Mouse (Mus musculus): ENCODE data around the gene Ccser1.

Gene Ccser1

GRCm38 (mm10) chr6:61179949-61180755 is at the start of gene Ccser1:
TSS of gene Ccser1 (plus strand) at chr6:61180324.
- peak; percentile 81 for DNase-seq (ENCODE audit: inconsistent ontology term)

DNA sequence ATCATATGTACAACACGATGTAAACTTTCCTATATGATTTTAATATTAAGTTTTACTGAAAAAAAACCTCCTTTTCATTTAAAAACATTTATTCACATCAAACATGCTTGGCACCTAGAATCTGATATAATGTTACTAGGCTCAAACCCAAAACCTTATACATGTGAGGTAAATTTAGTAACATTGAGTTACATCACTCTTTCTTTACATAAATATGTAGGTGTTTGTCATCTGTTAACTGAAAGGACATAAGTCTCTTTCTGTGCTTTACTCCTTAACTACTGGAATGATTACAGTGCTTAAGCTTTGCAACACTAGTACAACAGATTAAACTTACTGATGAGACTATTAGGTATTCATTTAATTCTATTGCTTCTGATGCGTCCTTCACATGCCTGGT is 43.7 kb upstream of the Ccser1 start:
- DNase-seq (ENCODE audit: inconsistent ontology term): no peak

DNA sequence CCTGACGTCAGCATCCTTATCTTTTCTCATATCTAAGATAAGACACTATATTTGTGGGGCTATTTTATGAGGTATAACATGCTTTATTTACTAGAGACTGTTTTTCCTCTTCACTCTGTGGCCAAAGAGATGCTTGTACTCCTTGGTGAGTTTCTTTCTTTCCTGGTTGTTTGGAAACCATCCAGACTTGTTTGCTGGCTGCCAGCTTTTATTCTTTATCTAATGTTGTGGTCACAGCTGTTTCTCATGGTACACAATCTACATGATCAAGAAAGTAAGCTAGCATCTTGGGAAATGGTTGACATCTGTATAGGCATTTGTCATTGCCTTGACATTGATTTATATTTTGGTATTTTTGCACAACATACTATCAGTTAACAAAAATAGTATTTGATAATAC is 37.1 kb upstream of the Ccser1 start:
- DNase-seq (ENCODE audit: inconsistent ontology term): no peak

- DNase-seq (ENCODE audit: inconsistent ontology term): no peak
Measured at GRCm38 (mm10) chr6:61152924-61153323, 27.2 kb upstream of the Ccser1 start.

GRCm38 (mm10) chr6:61154654-61155053 is 25.5 kb upstream of the Ccser1 start:
- no peak for DNase-seq (ENCODE audit: inconsistent ontology term)

GRCm38 (mm10) chr6:61155059-61155629 is 25.0 kb upstream of the Ccser1 start:
- no peak for DNase-seq (ENCODE audit: inconsistent ontology term)

DNA sequence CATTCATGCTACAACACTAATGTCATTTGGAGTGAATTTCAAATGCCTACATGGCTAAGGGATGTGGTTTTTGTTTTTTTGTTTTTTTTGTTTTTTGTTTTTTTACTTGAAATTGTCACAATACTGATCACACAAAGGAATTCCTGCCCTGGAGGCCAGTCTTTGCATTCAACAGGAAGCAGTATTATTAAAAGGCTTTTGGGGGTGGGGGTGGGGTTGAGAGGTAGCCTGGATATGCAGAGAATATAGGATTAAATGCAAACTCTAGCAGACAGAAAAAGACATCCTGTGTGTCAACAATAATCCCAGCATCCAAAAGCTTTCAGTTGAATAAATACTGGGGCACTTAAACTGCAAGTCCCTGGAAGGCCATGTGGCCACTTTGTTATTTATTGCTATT is 24.4 kb upstream of the Ccser1 start:
- DNase-seq (ENCODE audit: inconsistent ontology term): no peak

- no peak for DNase-seq (ENCODE audit: inconsistent ontology term)
Measured at GRCm38 (mm10) chr6:61162117-61162516, 18.0 kb upstream of the Ccser1 start.

DNA sequence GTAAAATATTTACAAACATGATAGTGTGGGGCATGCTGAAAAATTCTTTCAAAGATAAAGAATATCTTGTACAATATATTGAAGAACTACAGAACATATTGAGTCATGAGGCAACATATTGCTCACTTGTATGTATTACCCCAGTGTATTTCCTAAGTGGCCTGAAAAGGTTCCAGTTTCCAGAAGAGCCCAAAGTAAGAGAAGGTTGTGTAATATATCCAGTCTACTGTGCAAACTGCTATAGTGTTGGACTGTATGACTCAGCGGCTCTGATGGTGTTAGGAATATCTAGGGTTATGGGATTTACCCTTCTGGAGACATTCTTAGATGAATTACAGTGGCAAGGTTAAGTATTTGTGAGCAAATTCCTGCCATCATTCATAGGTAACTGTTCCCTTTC is 13.2 kb upstream of the Ccser1 start:
- DNase-seq (ENCODE audit: inconsistent ontology term): no peak

- DNase-seq (ENCODE audit: inconsistent ontology term): no peak
Measured at GRCm38 (mm10) chr6:61176126-61176525, 4.0 kb upstream of the Ccser1 start.

- no peak for DNase-seq (ENCODE audit: inconsistent ontology term)
Measured at GRCm38 (mm10) chr6:61177476-61177875, 2.6 kb upstream of the Ccser1 start.

DNA sequence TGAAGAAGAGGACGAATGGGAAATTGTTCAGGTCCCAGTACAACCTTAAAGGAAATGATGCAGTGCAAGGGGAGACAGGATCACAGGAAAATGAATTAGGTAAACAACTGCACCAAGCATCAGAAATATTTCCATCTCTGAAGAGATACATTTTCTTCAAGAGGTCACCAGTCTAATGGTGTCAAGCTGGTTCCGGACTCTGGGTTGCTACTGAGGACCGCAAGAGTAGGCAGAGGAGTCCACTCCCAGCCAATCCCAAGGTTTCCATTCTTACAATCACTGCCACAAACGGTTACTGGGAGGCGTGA is 529 bp upstream of the Ccser1 start:
- DNase-seq (ENCODE audit: inconsistent ontology term): no peak

- no peak for DNase-seq (ENCODE audit: inconsistent ontology term)
Measured at GRCm38 (mm10) chr6:61180756-61181191, 650 bp downstream of the Ccser1 start.

DNA sequence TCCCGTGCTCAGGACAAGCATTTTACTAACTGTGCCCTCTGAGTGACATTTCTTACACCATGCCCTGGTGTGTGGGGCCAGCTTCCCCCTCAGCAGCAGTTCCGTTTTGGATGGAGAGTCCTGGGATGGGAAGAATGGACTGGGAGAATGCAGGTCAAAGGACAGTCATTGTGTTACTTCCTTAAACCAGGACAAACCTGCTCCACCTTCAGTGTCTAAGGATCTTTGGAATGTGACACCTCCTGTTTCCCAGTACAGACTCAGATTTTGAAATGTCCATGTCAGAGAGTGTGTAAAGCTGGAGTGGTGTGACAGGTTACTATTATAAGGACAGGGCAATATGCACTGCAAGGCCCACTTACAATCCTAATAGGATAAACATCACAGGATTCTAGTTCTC is 8.9 kb downstream of the Ccser1 start:
- no peak for DNase-seq (ENCODE audit: inconsistent ontology term)

DNA sequence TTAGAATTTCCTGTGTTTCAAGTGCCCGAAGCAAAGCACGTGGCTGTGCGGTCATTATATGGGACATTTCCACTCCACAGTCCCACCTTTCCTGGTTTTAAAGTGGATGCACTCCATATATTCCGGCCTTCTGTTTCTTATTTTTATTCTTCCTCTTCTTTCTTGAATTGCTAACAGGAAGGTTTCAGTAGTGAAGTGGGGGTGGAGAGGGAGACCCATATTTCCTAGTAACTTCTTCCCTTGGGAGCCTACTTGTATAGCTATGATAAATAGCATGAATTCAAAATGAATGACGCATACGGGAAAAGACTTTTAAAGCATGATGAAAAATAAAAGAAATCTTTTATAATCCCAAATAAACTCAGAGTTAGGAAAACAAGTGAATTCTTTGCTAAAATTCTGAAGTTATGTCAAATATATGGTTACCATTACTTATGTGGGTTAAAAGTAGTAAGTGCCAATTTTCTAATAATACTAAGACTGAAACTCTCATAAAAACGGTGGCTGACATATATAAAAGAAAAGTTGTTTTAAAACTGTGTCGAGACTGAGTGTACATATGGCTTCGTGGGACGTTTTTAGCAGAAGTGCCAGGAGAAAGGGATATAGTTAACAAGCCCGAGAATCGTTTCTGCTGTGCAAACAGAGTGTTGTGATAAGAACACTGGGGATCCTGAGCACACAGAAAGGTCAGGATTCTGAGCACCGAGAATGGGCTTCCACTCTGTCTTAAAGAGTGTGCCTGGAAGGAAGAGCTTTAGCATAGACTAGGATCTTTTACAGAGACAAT is 11.7 kb downstream of the Ccser1 start:
- DNase-seq (ENCODE audit: inconsistent ontology term): no peak

- no peak for DNase-seq (ENCODE audit: inconsistent ontology term)
Measured at GRCm38 (mm10) chr6:61203344-61203743, 23.2 kb downstream of the Ccser1 start.

DNA sequence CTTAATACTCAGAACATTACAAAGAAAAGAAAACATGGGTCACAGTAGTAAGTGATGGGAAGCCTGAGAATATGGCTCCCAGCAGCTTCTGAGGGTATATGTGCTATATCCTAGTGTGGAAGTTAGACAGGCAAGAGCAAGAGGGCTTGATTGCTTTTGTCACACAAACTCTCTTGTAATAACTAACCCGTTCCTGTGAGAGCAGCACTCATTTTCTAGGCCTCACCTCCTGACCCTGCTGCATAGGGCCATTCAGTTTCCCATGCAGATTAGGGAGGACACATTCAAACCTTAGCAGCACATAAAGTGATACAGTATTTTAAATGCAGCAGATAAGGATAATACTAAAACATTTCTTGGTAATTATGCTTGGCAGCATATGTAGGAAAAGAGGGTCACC is 25.9 kb downstream of the Ccser1 start:
- DNase-seq (ENCODE audit: inconsistent ontology term): no peak

GRCm38 (mm10) chr6:61206619-61207018 is 26.5 kb downstream of the Ccser1 start:
- peak; percentile 34 for DNase-seq (ENCODE audit: inconsistent ontology term)

DNA sequence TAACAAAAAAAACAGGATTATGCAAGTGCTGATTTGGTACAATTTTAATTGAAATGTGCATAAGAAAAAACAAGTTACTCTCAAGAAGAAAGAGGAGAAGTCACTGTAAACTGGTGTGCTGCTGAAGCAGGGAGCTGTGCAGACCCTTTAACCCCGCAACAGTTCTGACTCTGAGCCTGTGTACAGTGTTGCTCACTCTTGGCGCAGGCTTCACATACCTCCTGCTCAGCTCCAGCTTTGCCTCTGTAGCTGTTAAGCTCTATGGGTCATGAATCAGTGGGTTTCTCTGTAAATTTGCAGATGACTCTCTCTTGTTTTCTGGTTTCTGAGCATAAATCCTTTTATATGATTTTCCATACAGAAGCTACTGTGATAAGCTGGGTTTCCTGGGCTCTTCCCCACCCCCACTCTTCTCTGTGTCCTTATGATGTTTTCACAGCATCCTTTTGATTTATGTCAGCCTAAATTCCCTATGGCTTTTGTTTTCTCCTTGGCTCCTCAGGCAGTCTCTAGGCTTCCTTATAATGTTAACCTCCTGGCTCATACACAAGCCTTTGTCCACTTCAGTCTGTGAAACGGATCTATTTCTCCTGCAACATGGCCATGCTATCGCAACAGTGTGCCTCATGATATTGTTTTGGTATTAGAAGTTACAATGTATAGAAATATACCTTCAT is 30.1 kb downstream of the Ccser1 start:
- peak; percentile 39 for DNase-seq (ENCODE audit: inconsistent ontology term)

GRCm38 (mm10) chr6:61215705-61216104 is 35.6 kb downstream of the Ccser1 start:
- no peak for DNase-seq (ENCODE audit: inconsistent ontology term)

DNA sequence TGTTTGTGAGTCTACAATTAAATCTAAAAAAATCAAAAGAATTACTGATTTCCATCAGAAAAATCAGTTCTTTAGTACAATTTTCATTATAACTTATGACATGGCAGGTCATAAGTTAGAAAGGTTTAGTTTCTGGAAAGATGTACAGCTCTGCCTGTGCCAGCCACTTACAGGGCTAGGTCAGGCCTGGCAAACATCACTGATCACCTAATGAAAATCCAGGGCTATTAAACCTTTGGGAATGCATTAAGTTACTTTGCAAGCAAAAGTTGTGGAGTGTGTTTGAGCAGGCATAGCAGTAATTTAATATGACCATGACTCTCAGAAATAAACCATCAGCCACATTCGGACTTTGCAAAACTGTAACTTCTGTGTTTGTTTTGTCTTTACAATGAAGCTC is 36.4 kb downstream of the Ccser1 start:
- DNase-seq (ENCODE audit: inconsistent ontology term): no peak

DNA sequence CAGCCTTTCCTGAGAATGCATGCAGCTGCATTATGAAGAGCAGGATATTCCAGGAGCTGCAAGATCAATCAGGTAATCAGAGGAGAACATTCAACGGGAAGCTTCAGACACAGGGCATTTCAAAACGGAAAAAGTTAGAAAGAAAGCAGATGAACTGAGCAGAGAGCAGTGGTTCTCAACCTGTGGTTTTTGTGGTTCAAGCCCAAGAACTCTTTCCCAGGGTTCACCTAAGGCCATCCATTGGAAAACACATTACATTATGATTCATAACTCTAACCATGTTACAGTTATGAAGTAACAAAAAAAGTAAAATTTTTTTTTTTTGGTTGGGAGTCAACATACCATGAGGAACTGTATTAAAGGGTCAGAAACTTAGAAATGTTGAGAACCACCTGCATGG is 37.6 kb downstream of the Ccser1 start:
- DNase-seq (ENCODE audit: inconsistent ontology term): peak; percentile 40

All from Muller cell, postnatal 12 days (primary cell).